Mouse (Mus musculus) heart, postnatal 0 days (tissue): ENCODE data around the gene Mthfr. TPM values are rescaled to one million over a fixed set of nuclear protein-coding genes. Genes with fewer than 3 reads are reported as not detected.

Experiments used
- ATAC-seq: fragments of 200-750 bp; cut with Nextera tagmentation; 2 replicates; pipeline ENCODE4 v1.8.0; 2017; ENCODE audit warnings: low read depth, moderate number of reproducible peaks, moderate library complexity; ENCODE audit not compliant: insufficient read depth
- DNase-seq: peaks from one replicate; pipeline ENCODE4 v3.0.0-alpha.2; 2016; ENCODE audit warnings: low spot score
- H3K27ac ChIP-seq: fragments of 300-500 bp; sonication (generic); 2 replicates; pipeline ENCODE4 v1.5.1; 2014; ENCODE audit warnings: low read depth, mild to moderate bottlenecking
- H3K27me3 ChIP-seq: fragments of 300-500 bp; sonication (generic); 2 replicates; pipeline ENCODE4 v1.6.1; 2014; ENCODE audit warnings: low read length, mixed read lengths; ENCODE audit not compliant: control insufficient read depth, insufficient read depth
- H3K36me3 ChIP-seq: fragments of 300-500 bp; sonication (generic); replicated peaks from 2 replicates; pipeline ENCODE4 v1.6.1; 2014; ENCODE audit warnings: low read length, mixed read lengths; ENCODE audit not compliant: control insufficient read depth, insufficient read depth
- H3K4me1 ChIP-seq: fragments of 300-500 bp; sonication (generic); 2 replicates; pipeline ENCODE4 v1.6.1; 2014; ENCODE audit warnings: antibody characterized with exemption; ENCODE audit not compliant: control insufficient read depth, insufficient read depth
- H3K4me2 ChIP-seq: fragments of 300-500 bp; sonication (generic); 2 replicates; pipeline ENCODE4 v1.6.1; 2014; ENCODE audit warnings: low read depth, mild to moderate bottlenecking, low read length, moderate library complexity
- H3K4me3 ChIP-seq: fragments of 300-500 bp; sonication (generic); 2 replicates; pipeline ENCODE4 v1.5.1; 2014; ENCODE audit warnings: low read depth, low read length
- H3K9ac ChIP-seq: fragments of 300-500 bp; sonication (generic); replicated peaks from 2 replicates; pipeline ENCODE4 v1.6.1; 2014; ENCODE audit warnings: low read depth, low read length, mixed read lengths
- H3K9me3 ChIP-seq: fragments of 300-500 bp; sonication (generic); replicated peaks from 2 replicates; pipeline ENCODE4 v1.6.1; 2016; ENCODE audit warnings: low read length; ENCODE audit not compliant: control insufficient read depth
- CTCF ChIP-seq: IDR thresholded peaks from 2 replicates; pipeline ENCODE4 v1.5.1; 2016; ENCODE audit warnings: antibody characterized with exemption, control low read depth, low read depth
- EP300 ChIP-seq: IDR thresholded peaks from 2 replicates; pipeline ENCODE4 v1.6.1; 2016; ENCODE audit warnings: antibody characterized with exemption, low read depth
- WGBS: fragments of 180-500 bp; shearing (Covaris S2); extraction: QIAGEN DNeasy Blood & Tissue Kit; methylation state at CpG from one replicate; pipeline ENCODE4 v1.1.7; 2014; 5-methylcytosine and 5-hydroxymethylcytosine counted together
- polyA plus RNA-seq: library from polyadenylated mRNA; unstranded; fragments of >200 nt; fragmentation: Nextera tagmentation; extraction: Ambion mirVana; gene quantifications from 2 replicates; pipeline ENCODE4 v1.2.1, GENCODE M21; 2015
- total RNA-seq: library from RNA; depleted of rRNA; stranded (reverse); fragments of >200 nt; gene quantifications from 2 replicates; pipeline ENCODE4 v1.2.3, GENCODE M21; 2014; ENCODE audit warnings: low replicate concordance

Mthfr gene
- total and polyA plus RNA-seq, 2 experiments from 2014 or later: 6.3 to 37.6 TPM

GRCm38 (mm10) chr4:148033858-148034410 is 4.9 kb upstream of the Mthfr start:
- no peak for TF ChIP-seq CTCF
- no peak for TF ChIP-seq EP300
- no peaks in the 10 kb centered on the region for H3K9me3 ChIP-seq
- no peak for DNase-seq
- H3K27me3 ChIP-seq: no peaks in the 10 kb centered on the region
- no peak overlapping the region for H3K4me2 ChIP-seq
- H3K9ac ChIP-seq: no peak overlapping the region
- ATAC-seq: no peak
- peaks cover 9% of the 10 kb centered on the region; the same call in 1 of the 2 replicates for H3K4me1 ChIP-seq
- no peak overlapping the region for H3K4me3 ChIP-seq
- WGBS: 82% methylated on average over 7 of the region's 7 CpGs
- H3K36me3 ChIP-seq: peaks cover 23% of the 10 kb centered on the region
- no peak overlapping the region for H3K27ac ChIP-seq

- TF ChIP-seq CTCF (no peak), EP300 (no peak)
Measured at GRCm38 (mm10) chr4:148035440-148035839, 3.4 kb upstream of the Mthfr start.

GRCm38 (mm10) chr4:148038079-148038599 is 738 bp upstream of the Mthfr start:
- H3K4me3 ChIP-seq: peak overlapping the region; percentile 71
- peaks cover 9% of the 10 kb centered on the region; the same call in 1 of the 2 replicates for H3K36me3 ChIP-seq
- H3K9ac ChIP-seq: peak overlapping the region; percentile 57
- H3K9me3 ChIP-seq: no peaks in the 10 kb centered on the region
- H3K27me3 ChIP-seq: no peaks in the 10 kb centered on the region
- peak overlapping the region; percentile 64 for H3K27ac ChIP-seq
- no peak for DNase-seq
- no peak for ATAC-seq
- WGBS: 7% methylated on average over 26 of the region's 26 CpGs
- H3K4me1 ChIP-seq: peaks cover 35% of the 10 kb centered on the region
- TF ChIP-seq EP300 (no peak), CTCF (no peak)
- H3K4me2 ChIP-seq: peak overlapping the region; percentile 88

More at GRCm38 (mm10) chr4:148035440-148035839, 3.4 kb upstream of the Mthfr start:
- Histone ChIP-seq H3K27ac (no peak overlapping the region), H3K4me2 (no peak overlapping the region), H3K9me3 (no peaks in the 10 kb centered on the region), H3K36me3 (peaks cover 15% of the 10 kb centered on the region; the same call in 1 of the 2 replicates), H3K27me3 (no peaks in the 10 kb centered on the region), H3K4me3 (no peak overlapping the region), H3K9ac (no peak overlapping the region), H3K4me1 (peaks cover 21% of the 10 kb centered on the region)
- ATAC-seq: no peak
- no peak for DNase-seq
- WGBS: 92% methylated on average over 3 of the region's 3 CpGs

- DNase-seq: no peak
- no peak for ATAC-seq
- no peaks in the 10 kb centered on the region for H3K9me3 ChIP-seq
- H3K4me1 ChIP-seq: peaks cover 35% of the 10 kb centered on the region
- H3K4me3 ChIP-seq: peak overlapping the region; percentile 71
- peaks cover 17% of the 10 kb centered on the region for H3K36me3 ChIP-seq
- H3K27me3 ChIP-seq: no peaks in the 10 kb centered on the region
- peak overlapping the region; percentile 83 for H3K4me2 ChIP-seq
- TF ChIP-seq EP300: no peak
- peak; percentile 17; the same call in 1 of the 2 replicates for TF ChIP-seq CTCF
- H3K27ac ChIP-seq: peak overlapping the region; percentile 86
- peak overlapping the region; percentile 64 for H3K9ac ChIP-seq
- 23% methylated on average over 19 of the region's 19 CpGs for WGBS
Measured at GRCm38 (mm10) chr4:148039254-148040028, 564 bp downstream of the Mthfr start.

- ATAC-seq (no peak), DNase-seq (no peak)
- H3K9ac ChIP-seq: no peak overlapping the region; the same call in 1 of the 2 replicates
- H3K27me3 ChIP-seq: no peaks in the 10 kb centered on the region
- H3K4me2 ChIP-seq: peak overlapping the region; percentile 83
- H3K36me3 ChIP-seq: peaks cover 18% of the 10 kb centered on the region
- peak overlapping the region; percentile 86 for H3K27ac ChIP-seq
- TF ChIP-seq EP300 (no peak), CTCF (no peak)
- no peaks in the 10 kb centered on the region for H3K9me3 ChIP-seq
- 62% methylated on average over 15 of the region's 15 CpGs for WGBS
- peaks cover 35% of the 10 kb centered on the region for H3K4me1 ChIP-seq
- H3K4me3 ChIP-seq: peak overlapping the region; percentile 71
Measured at GRCm38 (mm10) chr4:148040029-148040830, 1.4 kb downstream of the Mthfr start.
